Mouse (Mus musculus): ENCODE measurements around the gene Ptprn2. TPM values are rescaled to one million over a fixed set of nuclear protein-coding genes. Genes with fewer than 3 reads are reported as not detected.

Gene Ptprn2
- total RNA-seq, 1 experiment from 2014 or later: not detected

GRCm38 (mm10) chr12:117132095-117132494, 646.6 kb downstream of the Ptprn2 start:
- no peak for ATAC-seq (replicated peaks; ENCODE audit: insufficient number of reproducible peaks, low FRiP score, low TSS enrichment, poor library complexity, severe bottlenecking)

GRCm38 (mm10) chr12:117135205-117135604, 649.7 kb downstream of the Ptprn2 start:
- ATAC-seq (replicated peaks; ENCODE audit: insufficient number of reproducible peaks, low FRiP score, low TSS enrichment, poor library complexity, severe bottlenecking): no peak

GRCm38 (mm10) chr12:117136472-117137010, 651.0 kb downstream of the Ptprn2 start:
- ATAC-seq (replicated peaks; ENCODE audit: insufficient number of reproducible peaks, low FRiP score, low TSS enrichment, poor library complexity, severe bottlenecking): no peak

GRCm38 (mm10) chr12:117140901-117141300, 655.4 kb downstream of the Ptprn2 start:
- ATAC-seq (replicated peaks; ENCODE audit: insufficient number of reproducible peaks, low FRiP score, low TSS enrichment, poor library complexity, severe bottlenecking): no peak

- ATAC-seq (replicated peaks; ENCODE audit: insufficient number of reproducible peaks, low FRiP score, low TSS enrichment, poor library complexity, severe bottlenecking): no peak
These were observed 655.9 kb downstream of the Ptprn2 start for GRCm38 (mm10) chr12:117141394-117141793.

GRCm38 (mm10) chr12:117149176-117149575, 663.7 kb downstream of the Ptprn2 start:
- ATAC-seq (replicated peaks; ENCODE audit: insufficient number of reproducible peaks, low FRiP score, low TSS enrichment, poor library complexity, severe bottlenecking): no peak

GRCm38 (mm10) chr12:117150611-117151395, 665.3 kb downstream of the Ptprn2 start:
- ATAC-seq (replicated peaks; ENCODE audit: insufficient number of reproducible peaks, low FRiP score, low TSS enrichment, poor library complexity, severe bottlenecking): no peak

GRCm38 (mm10) chr12:117151611-117152010, 666.1 kb downstream of the Ptprn2 start:
- ATAC-seq (replicated peaks; ENCODE audit: insufficient number of reproducible peaks, low FRiP score, low TSS enrichment, poor library complexity, severe bottlenecking): no peak

- no peak for ATAC-seq (replicated peaks; ENCODE audit: insufficient number of reproducible peaks, low FRiP score, low TSS enrichment, poor library complexity, severe bottlenecking)
These were observed 667.0 kb downstream of the Ptprn2 start for GRCm38 (mm10) chr12:117152366-117153165.

- no peak for ATAC-seq (replicated peaks; ENCODE audit: insufficient number of reproducible peaks, low FRiP score, low TSS enrichment, poor library complexity, severe bottlenecking)
These were observed 667.6 kb downstream of the Ptprn2 start for GRCm38 (mm10) chr12:117153166-117153480.

GRCm38 (mm10) chr12:117153671-117154355, 668.3 kb downstream of the Ptprn2 start:
- no peak for ATAC-seq (replicated peaks; ENCODE audit: insufficient number of reproducible peaks, low FRiP score, low TSS enrichment, poor library complexity, severe bottlenecking)

- no peak for ATAC-seq (replicated peaks; ENCODE audit: insufficient number of reproducible peaks, low FRiP score, low TSS enrichment, poor library complexity, severe bottlenecking)
These were observed 669.1 kb downstream of the Ptprn2 start for GRCm38 (mm10) chr12:117154356-117155243.

- ATAC-seq (replicated peaks; ENCODE audit: insufficient number of reproducible peaks, low FRiP score, low TSS enrichment, poor library complexity, severe bottlenecking): no peak
These were observed 670.0 kb downstream of the Ptprn2 start for GRCm38 (mm10) chr12:117155307-117156220.

GRCm38 (mm10) chr12:117156256-117156655, 670.7 kb downstream of the Ptprn2 start:
- ATAC-seq (replicated peaks; ENCODE audit: insufficient number of reproducible peaks, low FRiP score, low TSS enrichment, poor library complexity, severe bottlenecking): no peak

GRCm38 (mm10) chr12:117156786-117157185, 671.3 kb downstream of the Ptprn2 start:
- ATAC-seq (replicated peaks; ENCODE audit: insufficient number of reproducible peaks, low FRiP score, low TSS enrichment, poor library complexity, severe bottlenecking): no peak

- no peak for ATAC-seq (replicated peaks; ENCODE audit: insufficient number of reproducible peaks, low FRiP score, low TSS enrichment, poor library complexity, severe bottlenecking)
These were observed 671.7 kb downstream of the Ptprn2 start for GRCm38 (mm10) chr12:117157249-117157648.

GRCm38 (mm10) chr12:117157660-117158386, 672.3 kb downstream of the Ptprn2 start:
- ATAC-seq (replicated peaks; ENCODE audit: insufficient number of reproducible peaks, low FRiP score, low TSS enrichment, poor library complexity, severe bottlenecking): no peak
